Mouse (Mus musculus) neural tube, embryonic 15.5 days (tissue): ENCODE measurements around the gene Ptges3l. TPM values are rescaled to one million over a fixed set of nuclear protein-coding genes. Genes with fewer than 3 reads are reported as not detected.
"Not testable (repeated sequence)": the region's sequence is repeated elsewhere in the genome, so short reads cannot be mapped to it uniquely, and the experiment has no call there.

Experiments used
- ATAC-seq: fragments of 200-750 bp; cut with Nextera tagmentation; 2 replicates; pipeline ENCODE4 v1.8.0; 2017; ENCODE audit warnings: mild to moderate bottlenecking, moderate TSS enrichment, moderate library complexity; ENCODE audit not compliant: low FRiP score
- H3K27ac ChIP-seq: fragments of 300-500 bp; sonication (generic); replicated peaks from 2 replicates; pipeline ENCODE4 v1.5.1; 2015; ENCODE audit warnings: mild to moderate bottlenecking, inconsistent platforms
- H3K27me3 ChIP-seq: fragments of 300-500 bp; sonication (generic); replicated peaks from 2 replicates; pipeline ENCODE4 v1.6.1; 2015; ENCODE audit warnings: inconsistent platforms
- H3K36me3 ChIP-seq: fragments of 300-500 bp; sonication (generic); 2 replicates; pipeline ENCODE4 v1.6.1; 2015; ENCODE audit warnings: inconsistent platforms
- H3K4me1 ChIP-seq: fragments of 300-500 bp; sonication (generic); 2 replicates; pipeline ENCODE4 v1.6.1; 2015; ENCODE audit warnings: inconsistent platforms
- H3K4me2 ChIP-seq: fragments of 300-500 bp; sonication (generic); 2 replicates; pipeline ENCODE4 v1.6.1; 2015; ENCODE audit warnings: inconsistent platforms, mild to moderate bottlenecking, moderate library complexity
- H3K4me3 ChIP-seq: fragments of 300-500 bp; sonication (generic); replicated peaks from 2 replicates; pipeline ENCODE4 v1.5.1; 2015; ENCODE audit warnings: mild to moderate bottlenecking, inconsistent platforms
- H3K9ac ChIP-seq: fragments of 300-500 bp; sonication (generic); replicated peaks from 2 replicates; pipeline ENCODE4 v1.6.1; 2015; ENCODE audit warnings: mild to moderate bottlenecking, inconsistent platforms
- H3K9me3 ChIP-seq: fragments of 300-500 bp; sonication (generic); replicated peaks from 2 replicates; pipeline ENCODE4 v1.6.1; 2016; ENCODE audit warnings: inconsistent platforms
- WGBS: fragments of 180-500 bp; shearing (Covaris S2); methylation state at CpG from one replicate; pipeline ENCODE4 v1.1.7; 2015; ENCODE audit warnings: mixed read lengths; 5-methylcytosine and 5-hydroxymethylcytosine counted together
- polyA plus RNA-seq: library from polyadenylated mRNA; unstranded; fragments of >200 nt; fragmentation: Nextera tagmentation; extraction: Ambion mirVana; gene quantifications from 2 replicates; pipeline ENCODE4 v1.2.1, GENCODE M21; 2015

The Ptges3l gene
- 4.3 and 4.5 TPM in 2 replicates for polyA plus RNA-seq

- ATAC-seq = peak; percentile 94
- H3K9ac ChIP-seq = peak within 1 kb of the TSS; percentile 71
- H3K27ac ChIP-seq = peak within 1 kb of the TSS; percentile 93
- WGBS = under 1% methylated on average over 80 of the region's 81 CpGs
- H3K4me1 ChIP-seq = peaks cover 31% of the 10 kb centered on the region
- peak within 1 kb of the TSS; percentile 72 for H3K4me3 ChIP-seq
- H3K36me3 ChIP-seq = peaks cover 11% of the 10 kb centered on the region
- no peaks in the 10 kb centered on the region for H3K27me3 ChIP-seq
- no peaks in the 10 kb centered on the region for H3K9me3 ChIP-seq
- peak within 1 kb of the TSS; percentile 83 for H3K4me2 ChIP-seq
Observed at GRCm38 (mm10) chr11:101424925-101425813, at the start of gene Ptges3l, which contains the start of gene Rundc1. TSS of gene Ptges3l (minus strand) at chr11:101425333. TSS of gene Rundc1 (plus strand) at chr11:101425085.

GRCm38 (mm10) chr11:101474298-101474697, 49.2 kb upstream of the Ptges3l start:
- Histone ChIP-seq H3K4me3 (no peak overlapping the region), H3K27ac (no peak overlapping the region), H3K9me3 (no peaks in the 10 kb centered on the region), H3K4me2 (no peak overlapping the region), H3K36me3 (peaks cover 12% of the 10 kb centered on the region), H3K27me3 (no peaks in the 10 kb centered on the region), H3K4me1 (peaks cover 29% of the 10 kb centered on the region), H3K9ac (no peak overlapping the region)
- ATAC-seq = no peak
- 68% methylated on average over 5 of the region's 5 CpGs for WGBS

- Histone ChIP-seq H3K36me3 (peaks cover 12% of the 10 kb centered on the region), H3K4me1 (peaks cover 35% of the 10 kb centered on the region)
- not testable (repeated sequence) for ATAC-seq, H3K9me3 ChIP-seq, H3K27me3 ChIP-seq, H3K27ac ChIP-seq, H3K9ac ChIP-seq, H3K4me2 ChIP-seq, H3K4me3 ChIP-seq
- WGBS = 81% methylated on average over 1 of the region's 1 CpGs
Observed at GRCm38 (mm10) chr11:101473686-101474085, 48.6 kb upstream of the Ptges3l start.

- ATAC-seq = no peak
- Histone ChIP-seq H3K9me3 (no peaks in the 10 kb centered on the region), H3K4me3 (no peak overlapping the region), H3K27me3 (no peaks in the 10 kb centered on the region), H3K4me2 (no peak overlapping the region), H3K4me1 (peaks cover 35% of the 10 kb centered on the region), H3K9ac (no peak overlapping the region), H3K36me3 (peaks cover 12% of the 10 kb centered on the region), H3K27ac (no peak overlapping the region)
- WGBS = 62% methylated on average over 7 of the region's 7 CpGs
Observed at GRCm38 (mm10) chr11:101472336-101472735, 47.2 kb upstream of the Ptges3l start.

GRCm38 (mm10) chr11:101471926-101472325, 46.8 kb upstream of the Ptges3l start:
- Histone ChIP-seq H3K9ac (no peak overlapping the region), H3K4me1 (peaks cover 35% of the 10 kb centered on the region), H3K4me3 (no peak overlapping the region), H3K36me3 (peaks cover 12% of the 10 kb centered on the region), H3K4me2 (no peak overlapping the region), H3K9me3 (no peaks in the 10 kb centered on the region), H3K27ac (no peak overlapping the region), H3K27me3 (no peaks in the 10 kb centered on the region)
- ATAC-seq = no peak
- WGBS = 59% methylated on average over 3 of the region's 3 CpGs

- WGBS = 27% methylated on average over 7 of the region's 7 CpGs
- H3K9ac ChIP-seq = peak overlapping the region; percentile 28; the same call in 1 of the 2 replicates
- H3K27ac ChIP-seq = 0 out of 2 replicates have a peak overlapping the region, but pooled peaks have one; percentile 13
- no peak for ATAC-seq
- peaks cover 44% of the 10 kb centered on the region for H3K4me1 ChIP-seq
- H3K4me3 ChIP-seq = no peak overlapping the region
- H3K4me2 ChIP-seq = peak overlapping the region; percentile 5; the same call in 1 of the 2 replicates
- peaks cover 12% of the 10 kb centered on the region for H3K36me3 ChIP-seq
- H3K27me3 ChIP-seq = no peaks in the 10 kb centered on the region
- no peaks in the 10 kb centered on the region for H3K9me3 ChIP-seq
Observed at GRCm38 (mm10) chr11:101470206-101470605, 45.1 kb upstream of the Ptges3l start.

- H3K36me3 ChIP-seq = peaks cover 12% of the 10 kb centered on the region
- WGBS = 56% methylated on average over 4 of the region's 4 CpGs
- peak overlapping the region; percentile 96 for H3K4me3 ChIP-seq
- 0 out of 2 replicates have a peak overlapping the region, but pooled peaks have one; percentile 90 for H3K27ac ChIP-seq
- H3K4me1 ChIP-seq = peaks cover 53% of the 10 kb centered on the region
- no peaks in the 10 kb centered on the region for H3K9me3 ChIP-seq
- peak overlapping the region; percentile 71 for H3K9ac ChIP-seq
- no peaks in the 10 kb centered on the region for H3K27me3 ChIP-seq
- H3K4me2 ChIP-seq = peak overlapping the region; percentile 82
- ATAC-seq = no peak
Observed at GRCm38 (mm10) chr11:101469155-101469554, 44.0 kb upstream of the Ptges3l start.

- Histone ChIP-seq H3K4me2 (peak overlapping the region; percentile 82), H3K4me1 (peaks cover 57% of the 10 kb centered on the region), H3K27me3 (no peaks in the 10 kb centered on the region), H3K9ac (peak overlapping the region; percentile 71), H3K36me3 (peaks cover 12% of the 10 kb centered on the region), H3K9me3 (no peaks in the 10 kb centered on the region), H3K4me3 (peak overlapping the region; percentile 96), H3K27ac (peak overlapping the region; percentile 90)
- 3% methylated on average over 13 of the region's 13 CpGs for WGBS
- ATAC-seq = no peak
Observed at GRCm38 (mm10) chr11:101468731-101469130, 43.6 kb upstream of the Ptges3l start.

GRCm38 (mm10) chr11:101468263-101468688, 43.1 kb upstream of the Ptges3l start:
- ATAC-seq = peak; percentile 27
- no peaks in the 10 kb centered on the region for H3K27me3 ChIP-seq
- peaks cover 62% of the 10 kb centered on the region for H3K4me1 ChIP-seq
- H3K4me2 ChIP-seq = peak overlapping the region; percentile 82
- under 1% methylated on average over 29 of the region's 31 CpGs for WGBS
- H3K36me3 ChIP-seq = peaks cover 12% of the 10 kb centered on the region
- H3K9me3 ChIP-seq = no peaks in the 10 kb centered on the region
- peak overlapping the region; percentile 71 for H3K9ac ChIP-seq
- peak overlapping the region; percentile 96 for H3K4me3 ChIP-seq
- H3K27ac ChIP-seq = peak overlapping the region; percentile 90

- under 1% methylated on average over 43 of the region's 54 CpGs for WGBS
- peak; percentile 81 for ATAC-seq
Observed at GRCm38 (mm10) chr11:101467477-101468262, 42.5 kb upstream of the Ptges3l start.

GRCm38 (mm10) chr11:101466552-101466950, 41.4 kb upstream of the Ptges3l start:
- Histone ChIP-seq H3K4me2 (peak overlapping the region; percentile 82), H3K9ac (peak overlapping the region; percentile 97; the same call in 1 of the 2 replicates), H3K4me3 (peak overlapping the region; percentile 96), H3K4me1 (peaks cover 62% of the 10 kb centered on the region), H3K36me3 (peaks cover 26% of the 10 kb centered on the region)
- H3K9me3 ChIP-seq, ATAC-seq, H3K27ac ChIP-seq, H3K27me3 ChIP-seq: not testable (repeated sequence)
- 59% methylated on average over 5 of the region's 5 CpGs for WGBS

More at GRCm38 (mm10) chr11:101467477-101468262, 42.5 kb upstream of the Ptges3l start:
- peak overlapping the region; percentile 96 for H3K4me3 ChIP-seq
- H3K27ac ChIP-seq = peak overlapping the region; percentile 90
- peaks cover 15% of the 10 kb centered on the region for H3K36me3 ChIP-seq
- no peaks in the 10 kb centered on the region for H3K27me3 ChIP-seq
- H3K4me2 ChIP-seq = peak overlapping the region; percentile 82
- H3K9ac ChIP-seq = peak overlapping the region; percentile 71
- peaks cover 65% of the 10 kb centered on the region for H3K4me1 ChIP-seq
- no peaks in the 10 kb centered on the region for H3K9me3 ChIP-seq
